Mouse (Mus musculus) lung, embryonic 14.5 days (tissue): ENCODE measurements around the gene Tada3. TPM values are rescaled to one million over a fixed set of nuclear protein-coding genes. Genes with fewer than 3 reads are reported as not detected.
A peak's percentile ranks its signal among the peaks of the same experiment; 100 is the strongest.

Source experiments
- ATAC-seq: fragments of 200-750 bp; cut with Nextera tagmentation; 2 replicates; pipeline ENCODE4 v1.8.0; 2017; ENCODE audit warnings: mild to moderate bottlenecking, moderate TSS enrichment, moderate library complexity; ENCODE audit not compliant: insufficient read depth
- DNase-seq: peaks from one replicate; pipeline ENCODE4 v3.0.0-alpha.2; 2015
- H3K27ac ChIP-seq: fragments of 300-500 bp; sonication (generic); 2 replicates; pipeline ENCODE4 v1.5.1; 2014; ENCODE audit warnings: low read depth, mild to moderate bottlenecking, moderate library complexity
- H3K27me3 ChIP-seq: fragments of 300-500 bp; sonication (generic); 2 replicates; pipeline ENCODE4 v1.6.1; 2014; ENCODE audit warnings: low read length, control low read depth; ENCODE audit not compliant: insufficient read depth
- H3K36me3 ChIP-seq: fragments of 300-500 bp; sonication (generic); 2 replicates; pipeline ENCODE4 v1.6.1; 2014; ENCODE audit warnings: control low read depth; ENCODE audit not compliant: insufficient read depth
- H3K4me1 ChIP-seq: fragments of 300-500 bp; sonication (generic); 2 replicates; pipeline ENCODE4 v1.6.1; 2014; ENCODE audit warnings: antibody characterized with exemption, control low read depth; ENCODE audit not compliant: insufficient read depth
- H3K4me2 ChIP-seq: fragments of 300-500 bp; sonication (generic); 2 replicates; pipeline ENCODE4 v1.6.1; 2014; ENCODE audit warnings: mild to moderate bottlenecking
- H3K4me3 ChIP-seq: fragments of 300-500 bp; sonication (generic); 2 replicates; pipeline ENCODE4 v1.5.1; 2014; ENCODE audit warnings: low read depth, low read length
- H3K9ac ChIP-seq: fragments of 300-500 bp; sonication (generic); 2 replicates; pipeline ENCODE4 v1.6.1; 2014
- H3K9me3 ChIP-seq: fragments of 300-500 bp; sonication (generic); 2 replicates; pipeline ENCODE4 v1.6.1; 2016; ENCODE audit warnings: low read depth, low read length, control low read depth
- CTCF ChIP-seq: IDR thresholded peaks from 2 replicates; pipeline ENCODE4 v1.5.1; 2016; ENCODE audit warnings: antibody characterized with exemption, low read depth
- WGBS: fragments of 180-500 bp; shearing (Covaris S2); extraction: QIAGEN DNeasy Blood & Tissue Kit; methylation state at CpG from one replicate; pipeline ENCODE4 v1.1.7; 2014; 5-methylcytosine and 5-hydroxymethylcytosine counted together
- polyA plus RNA-seq: library from polyadenylated mRNA; unstranded; fragments of >200 nt; fragmentation: Nextera tagmentation; extraction: Ambion mirVana; gene quantifications from 2 replicates; pipeline ENCODE4 v1.2.1, GENCODE M21; 2014

Tada3 gene
- polyA plus RNA-seq = 45.9 and 49.4 TPM in 2 replicates

DNA sequence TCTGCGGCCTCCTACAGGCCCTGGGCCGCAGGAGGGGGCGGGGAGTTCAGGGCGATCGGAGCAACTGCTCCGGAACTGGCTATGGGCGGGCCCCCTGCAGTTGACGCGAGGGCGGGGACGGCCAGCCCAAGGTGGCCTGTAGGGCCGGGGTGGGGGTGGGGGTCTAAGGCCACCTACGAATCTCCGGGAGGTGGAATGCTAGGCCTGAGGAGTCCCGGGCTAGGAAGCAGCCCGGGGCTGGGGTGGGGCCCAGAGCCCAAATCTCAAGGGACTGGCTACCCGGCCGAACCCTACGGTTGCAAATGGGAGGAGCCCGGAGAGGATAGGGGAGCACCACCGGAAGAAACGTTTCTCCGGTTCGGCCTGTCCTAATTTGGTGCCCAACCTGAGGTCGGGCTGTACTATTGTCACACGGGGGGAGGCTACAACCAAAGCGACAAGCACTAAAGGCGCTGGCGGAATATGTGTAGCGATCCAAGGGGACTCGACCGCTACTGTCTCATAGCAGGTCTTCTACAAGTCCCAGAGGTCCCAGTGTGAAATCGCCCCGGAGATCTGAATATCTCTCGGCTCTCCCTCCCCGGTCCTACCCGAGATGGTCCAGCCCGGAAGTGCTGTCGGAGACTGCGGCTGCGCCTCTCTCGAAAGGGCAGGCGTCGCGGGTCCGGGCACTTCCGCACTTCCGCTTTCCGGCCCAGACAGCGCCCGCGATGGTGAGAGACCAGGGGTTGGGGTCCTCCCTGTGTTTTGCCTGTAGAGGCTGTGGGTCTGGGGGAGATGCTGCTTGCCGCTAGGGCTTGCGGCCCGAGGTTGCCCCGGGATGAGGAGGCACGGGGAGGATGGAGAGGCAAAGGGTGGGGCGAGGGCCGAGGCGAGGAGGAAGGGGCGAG lies at the start of gene Tada3, which contains the start of gene Arpc4:
Gene Tada3 (minus strand): TSS at position 388 of the 890 bp plus-strand sequence.
Gene Arpc4 (plus strand): TSS at position 620 of the 890 bp plus-strand sequence.
- peak within 1 kb of the TSS; percentile 98 for H3K4me3 ChIP-seq
- ATAC-seq (peak; percentile 96), DNase-seq (peak; percentile 97)
- under 1% methylated on average over 60 of the region's 61 CpGs for WGBS
- H3K27ac ChIP-seq = peak within 1 kb of the TSS; percentile 95
- no peaks in the 10 kb centered on the region for H3K9me3 ChIP-seq
- TF ChIP-seq CTCF = 0 out of 2 replicates have a peak, but pooled peaks have one; percentile 35
- H3K27me3 ChIP-seq = no peaks in the 10 kb centered on the region
- peak within 1 kb of the TSS; percentile 90 for H3K9ac ChIP-seq
- H3K4me2 ChIP-seq = peak within 1 kb of the TSS; percentile 73
- H3K36me3 ChIP-seq = peaks cover 58% of the 10 kb centered on the region
- H3K4me1 ChIP-seq = peaks cover 14% of the 10 kb centered on the region; the same call in 1 of the 2 replicates

- H3K4me3 ChIP-seq = no peak overlapping the region
- H3K4me2 ChIP-seq = no peak overlapping the region
- H3K9ac ChIP-seq = no peak overlapping the region
- no peak overlapping the region for H3K27ac ChIP-seq
- peak; percentile 78 for TF ChIP-seq CTCF
- H3K4me1 ChIP-seq = no peaks in the 10 kb centered on the region
- WGBS = 61% methylated on average over 3 of the region's 3 CpGs
- no peaks in the 10 kb centered on the region for H3K36me3 ChIP-seq
- H3K27me3 ChIP-seq = no peaks in the 10 kb centered on the region
- no peak for ATAC-seq
- H3K9me3 ChIP-seq = no peaks in the 10 kb centered on the region
- peak; percentile 62 for DNase-seq
Observed at GRCm38 (mm10) chr6:113427397-113427796, 49.7 kb upstream of the Tada3 start.

DNA sequence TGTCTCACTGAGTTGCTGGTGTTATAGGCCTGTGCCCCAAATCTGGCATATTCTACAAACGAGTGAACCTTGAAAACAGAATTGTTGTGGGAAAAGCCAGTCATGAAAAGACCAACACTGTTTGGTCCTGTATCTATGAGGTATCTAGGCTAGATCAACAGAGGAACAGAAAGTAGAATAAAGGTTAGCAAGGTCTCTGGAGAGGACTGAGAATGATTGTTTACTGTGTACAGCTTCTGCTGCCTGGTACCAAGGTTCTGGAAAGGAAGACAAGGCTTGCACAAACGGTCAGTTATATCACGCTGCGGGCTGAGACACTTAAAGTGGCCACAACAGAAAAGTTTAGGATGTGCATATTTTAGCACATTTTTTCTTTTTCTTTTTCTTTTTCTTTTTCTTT lies 49.0 kb upstream of the Tada3 start:
- TF ChIP-seq CTCF = no peak
- no peaks in the 10 kb centered on the region for H3K9me3 ChIP-seq
- WGBS = 89% methylated on average over 4 of the region's 4 CpGs

DNA sequence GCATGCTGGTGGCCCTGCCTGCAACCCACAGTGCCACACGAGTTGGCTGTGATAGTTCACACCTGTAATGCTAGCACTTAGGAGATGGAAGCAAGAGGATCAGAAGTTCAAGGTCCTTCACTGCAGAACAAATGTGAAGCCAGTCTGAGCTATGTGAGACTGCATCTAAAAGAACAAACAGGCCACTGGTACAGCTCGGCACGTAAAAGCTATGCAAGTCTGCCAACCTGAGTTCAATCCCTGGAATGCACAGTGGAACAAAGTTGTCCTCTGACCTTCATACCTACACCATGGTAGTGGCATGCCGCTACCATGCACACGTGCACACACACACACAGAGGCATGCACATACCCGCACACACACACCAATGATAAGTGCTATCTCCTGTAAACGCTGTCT lies 46.5 kb upstream of the Tada3 start:
- Histone ChIP-seq H3K9ac (no peak overlapping the region), H3K4me2 (no peak overlapping the region)

More for the DNA sequence above, 49.0 kb upstream of the Tada3 start:
- H3K27me3 ChIP-seq = no peaks in the 10 kb centered on the region
- no peak overlapping the region for H3K4me3 ChIP-seq
- ATAC-seq (no peak), DNase-seq (no peak)
- no peak overlapping the region for H3K9ac ChIP-seq
- H3K4me1 ChIP-seq = no peaks in the 10 kb centered on the region
- no peak overlapping the region for H3K4me2 ChIP-seq
- H3K36me3 ChIP-seq = no peaks in the 10 kb centered on the region
- no peak overlapping the region for H3K27ac ChIP-seq

GRCm38 (mm10) chr6:113423000-113423399 lies 45.3 kb upstream of the Tada3 start:
- ATAC-seq = no peak
- Histone ChIP-seq H3K27ac (no peak overlapping the region), H3K4me1 (peaks cover 5% of the 10 kb centered on the region; the same call in 1 of the 2 replicates), H3K9me3 (no peaks in the 10 kb centered on the region), H3K27me3 (no peaks in the 10 kb centered on the region), H3K4me3 (no peak overlapping the region), H3K9ac (no peak overlapping the region), H3K36me3 (no peaks in the 10 kb centered on the region), H3K4me2 (no peak overlapping the region)
- TF ChIP-seq CTCF = no peak
- no peak for DNase-seq
- 56% methylated on average over 4 of the region's 4 CpGs for whole genome bisulfite sequencing

More for the DNA sequence above, 46.5 kb upstream of the Tada3 start:
- Histone ChIP-seq H3K9me3 (no peaks in the 10 kb centered on the region), H3K27ac (no peak overlapping the region), H3K4me1 (no peaks in the 10 kb centered on the region), H3K27me3 (no peaks in the 10 kb centered on the region), H3K36me3 (no peaks in the 10 kb centered on the region), H3K4me3 (no peak overlapping the region)
- no peak for DNase-seq
- ATAC-seq = no peak
- WGBS = 76% methylated on average over 7 of the region's 7 CpGs
- no peak for TF ChIP-seq CTCF

- peak; percentile 100 for DNase-seq
- Histone ChIP-seq H3K27me3 (no peaks in the 10 kb centered on the region), H3K27ac (peak within 1 kb of the TSS; percentile 26; the same call in 1 of the 2 replicates), H3K4me2 (peak within 1 kb of the TSS; percentile 94), H3K36me3 (peaks cover 16% of the 10 kb centered on the region), H3K4me3 (peak within 1 kb of the TSS; percentile 58), H3K4me1 (peaks cover 8% of the 10 kb centered on the region; the same call in 1 of the 2 replicates), H3K9ac (peak within 1 kb of the TSS; percentile 76), H3K9me3 (no peaks in the 10 kb centered on the region)
- 0% methylated on average over 25 of the region's 25 CpGs for WGBS
- ATAC-seq = peak; percentile 99
- no peak for TF ChIP-seq CTCF
Observed at GRCm38 (mm10) chr6:113419199-113419587, 41.5 kb upstream of the Tada3 start, which contains the start of gene Rpusd3. TSS of gene Rpusd3 (minus strand) at chr6:113419340.
